Mouse (Mus musculus) forebrain, embryonic 14.5 days (tissue): ENCODE results near the gene Apoe. TPM values are rescaled to one million over a fixed set of nuclear protein-coding genes. Genes with fewer than 3 reads are reported as not detected.

Source experiments
- ATAC-seq: fragments of 200-750 bp; cut with Nextera tagmentation; 2 replicates; pipeline ENCODE4 v1.8.0; 2017; ENCODE audit warnings: mild to moderate bottlenecking, moderate library complexity
- DNase-seq: peaks from one replicate; pipeline ENCODE4 v3.0.0-alpha.2; 2015; ENCODE audit warnings: low spot score
- H3K27ac ChIP-seq: fragments of 300-500 bp; sonication (generic); 2 replicates; pipeline ENCODE4 v1.5.1; 2014; ENCODE audit warnings: low read depth, mild to moderate bottlenecking, control low read depth, low read length, moderate library complexity
- H3K27me3 ChIP-seq: fragments of 300-500 bp; sonication (generic); replicated peaks from 2 replicates; pipeline ENCODE4 v1.6.1; 2014; ENCODE audit warnings: low read length, control low read depth, mixed read lengths; ENCODE audit not compliant: control insufficient read depth, insufficient read depth
- H3K36me3 ChIP-seq: fragments of 300-500 bp; sonication (generic); 2 replicates; pipeline ENCODE4 v1.6.1; 2014; ENCODE audit warnings: low read length, control low read depth; ENCODE audit not compliant: control insufficient read depth, insufficient read depth
- H3K4me1 ChIP-seq: fragments of 300-500 bp; sonication (generic); 2 replicates; pipeline ENCODE4 v1.6.1; 2014; ENCODE audit warnings: antibody characterized with exemption, low read length, control low read depth; ENCODE audit not compliant: control insufficient read depth, insufficient read depth
- H3K4me2 ChIP-seq: fragments of 300-500 bp; sonication (generic); 2 replicates; pipeline ENCODE4 v1.6.1; 2014; ENCODE audit warnings: mild to moderate bottlenecking, control low read depth, low read length
- H3K4me3 ChIP-seq: fragments of 300-500 bp; sonication (generic); 2 replicates; pipeline ENCODE4 v1.5.1; 2014; ENCODE audit warnings: low read depth, low read length, control low read depth
- H3K9ac ChIP-seq: fragments of 300-500 bp; sonication (generic); 2 replicates; pipeline ENCODE4 v1.6.1; 2014; ENCODE audit warnings: mild to moderate bottlenecking, low read length, control low read depth, moderate library complexity
- H3K9me3 ChIP-seq: fragments of 300-500 bp; sonication (generic); replicated peaks from 2 replicates; pipeline ENCODE4 v1.6.1; 2016; ENCODE audit warnings: low read length, control low read depth, mixed read lengths; ENCODE audit not compliant: control insufficient read depth
- WGBS: fragments of 180-500 bp; shearing (Covaris S2); extraction: QIAGEN DNeasy Blood & Tissue Kit; methylation state at CpG from one replicate; pipeline ENCODE4 v1.1.7; 2014; 5-methylcytosine and 5-hydroxymethylcytosine counted together
- polyA plus RNA-seq: library from polyadenylated mRNA; unstranded; fragments of >200 nt; fragmentation: Nextera tagmentation; extraction: Ambion mirVana; gene quantifications from 2 replicates; pipeline ENCODE4 v1.2.1, GENCODE M21; 2014

Apoe gene
- polyA plus RNA-seq, 1 experiment from 2014 or later: 261 TPM

DNA sequence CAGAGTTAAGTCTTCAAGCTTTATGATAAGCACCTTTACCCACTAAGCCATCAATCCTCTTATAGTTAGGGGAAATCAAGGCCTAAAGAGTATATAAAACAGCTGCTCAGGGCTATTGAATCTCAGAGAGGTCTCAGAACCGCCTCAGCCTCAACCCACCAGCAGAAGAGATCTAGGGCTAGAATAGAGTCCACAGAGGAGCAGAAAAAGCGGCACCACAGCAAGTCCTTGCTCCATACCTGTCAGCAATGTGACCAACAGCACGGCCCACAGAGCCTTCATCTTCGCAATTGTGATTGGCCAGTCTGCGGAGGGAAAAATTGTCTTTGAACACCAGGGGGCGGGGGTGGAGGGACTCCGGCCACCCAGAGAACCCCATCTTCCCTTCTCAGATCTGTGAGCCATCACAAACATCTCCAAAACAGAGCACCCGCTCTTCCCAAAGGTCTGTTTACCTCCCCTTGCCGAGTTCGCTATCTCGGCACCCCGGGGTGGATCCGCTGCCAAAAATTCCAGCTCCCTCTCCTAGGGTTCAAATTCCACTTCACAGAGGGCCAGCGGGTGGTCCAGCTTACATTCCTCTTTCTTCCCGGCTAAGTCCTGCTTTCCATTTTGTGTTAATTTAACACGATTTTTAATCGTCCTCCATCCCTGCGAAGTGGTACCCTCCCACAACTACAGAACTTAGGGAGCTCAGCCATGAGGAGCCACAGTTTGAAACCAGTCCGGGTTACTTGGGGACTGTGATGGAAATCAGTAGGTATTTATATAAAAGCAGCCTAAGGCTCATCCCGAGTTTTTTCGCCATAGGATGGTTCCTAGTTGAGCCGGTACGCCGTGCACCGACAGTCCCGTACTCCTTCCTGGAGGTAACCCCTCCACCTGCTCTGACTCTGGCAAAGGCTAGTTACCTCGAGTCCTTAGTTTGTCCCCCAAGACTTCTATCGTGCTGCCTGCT lies 760 bp downstream of the Apoe start:
- Histone ChIP-seq H3K27ac (no peak overlapping the region), H3K27me3 (no peaks in the 10 kb centered on the region), H3K4me3 (peak overlapping the region; percentile 13), H3K9ac (peak overlapping the region; percentile 3), H3K36me3 (peaks cover 6% of the 10 kb centered on the region), H3K4me2 (peak overlapping the region; percentile 40), H3K9me3 (no peaks in the 10 kb centered on the region), H3K4me1 (peaks cover 4% of the 10 kb centered on the region; the same call in 1 of the 2 replicates)
- WGBS: 3% methylated on average over 28 of the region's 28 CpGs
- DNase-seq (peak; percentile 17), ATAC-seq (peak; percentile 8; the same call in 1 of the 2 replicates)

DNA sequence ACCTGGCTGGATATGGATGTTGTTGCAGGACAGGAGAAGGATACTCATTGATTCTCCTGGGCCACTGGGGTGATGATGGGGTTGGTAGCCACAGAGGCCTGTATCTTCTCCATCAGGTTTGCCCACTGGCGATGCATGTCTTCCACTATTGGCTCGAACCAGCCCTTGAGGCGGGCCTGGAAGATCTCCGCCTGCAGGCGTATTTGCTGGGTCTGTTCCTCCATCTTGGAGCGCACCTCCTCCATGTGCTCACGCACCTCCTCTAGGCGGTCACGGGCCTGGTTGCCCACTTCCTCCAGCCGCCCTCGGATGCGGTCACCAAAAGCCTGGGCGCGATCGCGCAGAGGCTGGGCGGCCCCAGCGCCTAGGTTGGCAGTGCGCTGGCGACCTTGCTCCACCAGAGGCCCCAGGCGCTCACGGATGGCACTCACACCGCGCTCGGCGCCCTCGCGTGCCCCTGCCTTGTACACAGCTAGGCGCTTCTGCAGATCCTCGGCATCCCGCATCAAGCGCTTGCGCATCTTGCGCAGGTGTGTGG lies 2.6 kb downstream of the Apoe start:
- H3K4me2 ChIP-seq: no peak overlapping the region
- H3K4me3 ChIP-seq: no peak overlapping the region
- DNase-seq (no peak), ATAC-seq (no peak)
- no peak overlapping the region for H3K27ac ChIP-seq
- no peak overlapping the region for H3K9ac ChIP-seq
- no peaks in the 10 kb centered on the region for H3K9me3 ChIP-seq
- H3K36me3 ChIP-seq: no peaks in the 10 kb centered on the region
- no peaks in the 10 kb centered on the region for H3K27me3 ChIP-seq
- H3K4me1 ChIP-seq: peaks cover 4% of the 10 kb centered on the region; the same call in 1 of the 2 replicates
- 97% methylated on average over 34 of the region's 34 CpGs for WGBS

DNA sequence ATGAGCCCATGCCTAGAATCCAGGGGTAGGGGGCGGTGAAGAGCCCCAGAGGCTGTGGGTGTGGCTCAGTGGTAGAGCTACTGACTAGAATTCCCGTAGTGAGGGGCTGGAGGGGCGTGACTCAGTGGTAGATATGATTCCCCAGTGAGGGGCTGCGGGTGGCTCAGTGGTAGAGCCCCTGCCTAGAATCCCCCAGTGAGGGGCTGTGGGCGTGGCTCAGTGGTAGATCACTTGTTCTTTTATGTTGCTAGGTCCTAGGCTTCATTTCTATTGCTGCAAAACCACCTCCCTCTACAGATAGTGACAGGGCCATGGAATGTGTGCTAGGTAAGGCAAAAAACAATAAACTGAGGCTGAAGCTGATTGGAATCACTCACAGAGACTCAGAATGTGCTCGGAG lies 3.1 kb downstream of the Apoe start:
- no peak overlapping the region for H3K4me2 ChIP-seq
- WGBS: 92% methylated on average over 6 of the region's 6 CpGs
- ATAC-seq: no peak

DNA sequence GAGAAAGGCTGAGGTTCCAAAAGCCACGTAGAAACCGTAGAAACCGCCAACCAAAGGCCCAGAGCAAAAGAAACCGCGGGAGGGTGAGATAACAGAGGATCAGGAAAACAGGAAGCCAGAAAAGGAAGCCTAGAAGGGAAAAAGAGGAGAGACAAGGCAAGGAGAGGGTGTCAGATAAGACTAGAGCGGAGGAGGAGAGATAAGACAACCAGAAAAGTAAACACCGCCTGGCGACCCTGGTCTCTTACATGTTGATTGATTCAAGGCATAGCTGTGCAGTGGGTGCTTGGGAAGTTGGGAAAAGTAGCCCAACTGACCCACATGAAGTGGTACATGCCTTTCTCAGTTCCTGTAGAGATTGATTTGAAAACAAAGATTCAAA lies 3.8 kb downstream of the Apoe start:
- H3K36me3 ChIP-seq: no peaks in the 10 kb centered on the region
- H3K4me3 ChIP-seq: no peak overlapping the region
- no peak for ATAC-seq
- no peak for DNase-seq
- no peaks in the 10 kb centered on the region for H3K9me3 ChIP-seq
- H3K27me3 ChIP-seq: no peaks in the 10 kb centered on the region
- 63% methylated on average over 8 of the region's 8 CpGs for WGBS
- H3K4me1 ChIP-seq: peaks cover 4% of the 10 kb centered on the region; the same call in 1 of the 2 replicates
- H3K4me2 ChIP-seq: no peak overlapping the region
- no peak overlapping the region for H3K27ac ChIP-seq
- H3K9ac ChIP-seq: no peak overlapping the region

More for the DNA sequence above, 3.1 kb downstream of the Apoe start:
- Histone ChIP-seq H3K9ac (no peak overlapping the region), H3K27me3 (no peaks in the 10 kb centered on the region), H3K4me3 (no peak overlapping the region), H3K9me3 (no peaks in the 10 kb centered on the region), H3K27ac (no peak overlapping the region), H3K4me1 (peaks cover 4% of the 10 kb centered on the region; the same call in 1 of the 2 replicates), H3K36me3 (no peaks in the 10 kb centered on the region)
- no peak for DNase-seq

DNA sequence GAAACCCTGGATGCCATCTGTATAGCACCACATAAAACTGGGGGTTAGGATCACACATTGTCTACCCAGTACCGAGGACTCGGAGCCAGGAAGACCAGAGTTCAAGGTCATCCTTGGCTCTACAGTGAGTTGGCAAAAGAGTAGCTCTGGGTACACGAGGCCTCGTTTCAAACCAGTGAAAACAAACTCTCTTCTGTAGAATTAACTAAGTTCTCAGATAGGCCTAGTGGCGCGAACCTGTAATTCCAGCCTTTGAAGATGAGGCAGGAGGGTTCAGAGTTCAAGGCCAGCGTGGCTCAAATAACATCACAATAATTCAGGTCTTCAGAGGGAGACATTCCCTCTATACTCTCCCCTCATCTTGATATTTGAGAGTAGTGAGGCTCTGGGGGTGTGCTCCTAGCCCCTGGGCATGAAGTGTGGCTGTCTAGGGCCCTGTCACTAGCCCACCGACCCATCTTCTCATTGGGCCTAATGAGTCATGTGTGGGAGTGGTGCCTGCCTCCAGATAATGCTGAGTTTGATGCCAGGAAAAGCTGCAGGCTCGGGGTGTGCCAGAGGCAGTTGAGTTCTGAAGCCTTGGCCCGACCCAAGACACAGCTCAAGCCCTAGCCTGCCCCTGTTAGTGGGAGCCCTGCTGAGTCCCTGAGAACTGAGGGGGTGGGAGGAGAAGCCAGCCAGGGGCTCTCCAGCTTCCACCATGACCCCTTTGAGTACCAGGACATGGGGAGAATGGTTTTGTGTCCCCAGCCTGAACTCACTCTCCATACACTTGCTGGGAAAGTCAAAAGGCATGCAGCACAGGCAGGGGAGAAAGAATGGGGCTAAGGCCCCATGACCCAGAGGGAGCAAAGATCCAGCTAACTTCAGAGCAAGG lies 4.4 kb downstream of the Apoe start:
- no peaks in the 10 kb centered on the region for H3K9me3 ChIP-seq
- no peak for DNase-seq
- no peak overlapping the region for H3K4me3 ChIP-seq
- no peaks in the 10 kb centered on the region for H3K27me3 ChIP-seq
- H3K4me1 ChIP-seq: peaks cover 4% of the 10 kb centered on the region; the same call in 1 of the 2 replicates
- no peak overlapping the region for H3K27ac ChIP-seq
- no peak overlapping the region for H3K9ac ChIP-seq
- no peak for ATAC-seq
- no peaks in the 10 kb centered on the region for H3K36me3 ChIP-seq
- WGBS: 89% methylated on average over 10 of the region's 10 CpGs
- no peak overlapping the region for H3K4me2 ChIP-seq

DNA sequence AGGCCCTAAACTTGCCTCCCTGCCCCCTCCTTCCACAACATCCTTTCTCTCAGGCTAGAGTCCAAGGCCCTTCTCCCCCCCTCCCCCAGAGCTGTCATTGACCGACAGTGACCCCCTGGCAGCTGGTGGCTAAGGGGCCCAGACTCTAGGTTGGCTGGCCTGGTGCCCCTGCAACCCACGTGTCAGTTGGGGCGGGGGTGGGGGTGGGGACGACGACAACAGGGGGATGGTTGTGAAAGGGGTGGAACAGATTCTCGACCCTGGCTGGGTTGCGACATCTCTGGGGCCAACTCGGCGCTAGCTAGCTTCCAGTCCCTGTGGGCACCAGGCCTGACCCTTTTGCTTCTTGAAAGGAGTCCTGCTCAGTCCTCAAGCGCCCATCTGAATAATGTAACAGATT lies 5.6 kb downstream of the Apoe start:
- H3K9me3 ChIP-seq: no peaks in the 10 kb centered on the region
- no peaks in the 10 kb centered on the region for H3K36me3 ChIP-seq
- no peak overlapping the region for H3K9ac ChIP-seq
- no peak for ATAC-seq
- 0 out of 2 replicates have a peak, but pooled peaks cover under 1% of the 10 kb centered on the region for H3K4me1 ChIP-seq
- no peak overlapping the region for H3K4me3 ChIP-seq
- WGBS: 35% methylated on average over 10 of the region's 10 CpGs
- no peak for DNase-seq
- H3K27ac ChIP-seq: no peak overlapping the region
- no peak overlapping the region for H3K4me2 ChIP-seq
- H3K27me3 ChIP-seq: no peaks in the 10 kb centered on the region

DNA sequence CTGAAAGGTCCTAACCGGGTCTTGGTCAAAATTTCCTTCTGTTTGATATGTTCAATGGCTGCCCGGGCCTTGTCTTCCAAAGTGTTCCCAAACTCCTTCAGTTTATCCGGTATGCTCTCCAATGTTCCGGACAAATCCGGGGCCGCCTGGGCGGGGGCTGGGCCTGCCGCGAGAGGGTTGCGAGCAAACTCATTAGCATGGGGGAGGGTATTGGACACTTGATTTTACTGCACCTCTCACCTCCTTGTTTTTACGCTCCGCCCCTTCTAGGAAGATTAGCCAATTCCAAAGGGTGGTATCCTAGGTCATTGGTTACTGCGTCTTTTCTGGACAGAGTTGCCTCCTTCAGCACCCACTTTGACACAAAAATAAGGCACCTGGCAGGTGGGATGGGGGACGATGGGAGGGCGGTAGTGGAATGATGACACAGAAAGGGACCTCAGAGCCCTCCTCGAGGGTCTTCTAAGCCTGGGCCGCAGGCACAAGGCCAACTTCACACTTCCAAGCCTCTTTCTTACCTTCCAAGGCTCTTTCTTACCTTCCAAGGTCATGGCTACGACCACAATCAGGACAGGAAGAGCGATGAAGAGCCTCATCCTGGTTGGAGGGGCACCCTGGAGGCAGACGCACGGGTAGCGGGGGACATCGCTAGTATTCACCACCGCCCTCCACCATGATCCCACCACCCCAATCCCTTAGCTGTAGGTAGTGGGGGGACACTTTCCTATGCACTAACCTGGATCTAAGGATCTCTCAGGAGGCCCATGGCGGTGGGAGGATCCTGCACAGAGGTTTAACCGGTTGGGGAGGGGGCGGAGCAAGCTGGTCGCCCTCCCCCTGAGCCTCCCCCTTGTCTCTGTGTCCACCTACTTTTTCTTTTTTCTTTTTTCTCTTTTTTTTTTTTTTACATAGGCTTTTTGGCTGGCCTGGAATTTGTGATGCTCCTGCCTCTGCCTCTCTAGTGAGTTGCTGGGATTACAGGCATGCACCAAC lies 6.8 kb downstream of the Apoe start, which contains the start of gene Apoc1:
Gene Apoc1 (minus strand): TSS at position 788 of the 993 bp plus-strand sequence.
- H3K27ac ChIP-seq: no peak within 1 kb of the TSS
- DNase-seq (no peak), ATAC-seq (no peak)
- WGBS: 51% methylated on average over 28 of the region's 28 CpGs
- no peaks in the 10 kb centered on the region for H3K4me1 ChIP-seq
- H3K27me3 ChIP-seq: no peaks in the 10 kb centered on the region
- H3K4me3 ChIP-seq: no peak within 1 kb of the TSS
- H3K4me2 ChIP-seq: no peak within 1 kb of the TSS
- H3K9me3 ChIP-seq: no peaks in the 10 kb centered on the region
- H3K36me3 ChIP-seq: no peaks in the 10 kb centered on the region
- no peak within 1 kb of the TSS for H3K9ac ChIP-seq

DNA sequence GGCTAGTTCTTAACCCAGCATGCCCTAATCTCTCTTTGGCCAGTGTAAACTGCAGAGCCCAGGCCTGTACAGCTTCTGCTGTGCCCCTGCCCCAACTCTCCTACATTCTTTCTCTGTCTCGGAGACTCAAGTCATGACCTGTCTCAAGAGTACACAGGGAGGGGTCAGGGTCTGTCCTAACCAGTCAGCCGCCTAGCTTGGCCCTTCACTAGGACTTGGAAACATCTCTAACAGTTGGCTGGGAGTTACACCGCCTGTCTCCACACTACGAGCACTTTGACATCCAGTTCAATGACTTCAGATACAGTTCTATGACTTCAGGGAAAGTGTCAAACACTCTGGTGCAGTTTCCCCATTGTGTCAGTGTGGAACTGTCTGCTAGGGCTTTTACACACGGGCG lies 7.6 kb downstream of the Apoe start:
- H3K4me2 ChIP-seq: no peak overlapping the region
- H3K27me3 ChIP-seq: no peaks in the 10 kb centered on the region
- no peak overlapping the region for H3K27ac ChIP-seq
- H3K4me1 ChIP-seq: no peaks in the 10 kb centered on the region
- no peak for ATAC-seq
- H3K9ac ChIP-seq: no peak overlapping the region
- DNase-seq: no peak
- H3K4me3 ChIP-seq: no peak overlapping the region
- WGBS: 78% methylated on average over 6 of the region's 6 CpGs
- H3K36me3 ChIP-seq: no peaks in the 10 kb centered on the region
- H3K9me3 ChIP-seq: no peaks in the 10 kb centered on the region
